Mouse (Mus musculus) bone marrow, adult 2 months (tissue): ENCODE data around the gene Asf1b.

Experiments used
- CTCF ChIP-seq: fragments of 200-500 bp; IDR thresholded peaks from 2 replicates; pipeline ENCODE4 v1.5.1; 2011; ENCODE audit warnings: low read length, control low read depth; ENCODE audit not compliant: control insufficient read depth, insufficient read depth
- POLR2A ChIP-seq: fragments of 200-500 bp; IDR thresholded peaks from 2 replicates; pipeline ENCODE4 v1.6.1; 2011; ENCODE audit warnings: low read depth, mild to moderate bottlenecking, control low read depth, low read length, borderline replicate concordance; ENCODE audit not compliant: control insufficient read depth

DNA sequence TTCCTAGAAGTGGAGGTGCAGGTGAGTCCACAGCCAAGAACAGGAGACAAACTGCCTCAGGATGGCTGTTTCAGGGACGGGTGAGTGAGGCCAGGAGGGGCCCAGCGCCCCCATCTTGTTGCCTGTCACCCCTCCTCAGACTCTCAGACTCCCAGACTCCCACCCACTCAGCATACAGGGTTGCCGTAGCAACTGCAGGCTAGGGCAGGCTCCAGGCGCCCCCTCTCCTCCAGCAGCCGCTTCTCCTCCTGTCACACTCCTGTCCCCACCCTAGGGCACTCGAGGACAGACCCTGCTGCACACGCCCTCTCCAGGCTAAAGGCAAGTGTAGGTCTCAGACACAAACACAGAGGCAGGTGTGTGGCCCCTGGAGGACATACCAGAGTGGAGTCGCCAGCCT is 46.0 kb upstream of the Asf1b start:
- TF ChIP-seq CTCF (no peak), POLR2A (no peak)
